Mouse (Mus musculus) CH12F3 (cell line): ENCODE measurements around the gene Higd1a.

Experiments used
- in situ Hi-C: fragments of 300-500 bp; cut with MboI; formaldehyde crosslinking; loops from 2 replicates; pipeline ENCODE4 v1.14.3; 2020; ENCODE audit warnings: low sequenced_read_pairs

Higd1a gene

GRCm38 (mm10) chr9:121807546-121807945, 50.6 kb downstream of the Higd1a start:
- in situ Hi-C loops = no loop called here

GRCm38 (mm10) chr9:121802747-121803146, 55.4 kb downstream of the Higd1a start:
- in situ Hi-C loops = no loop called here

DNA sequence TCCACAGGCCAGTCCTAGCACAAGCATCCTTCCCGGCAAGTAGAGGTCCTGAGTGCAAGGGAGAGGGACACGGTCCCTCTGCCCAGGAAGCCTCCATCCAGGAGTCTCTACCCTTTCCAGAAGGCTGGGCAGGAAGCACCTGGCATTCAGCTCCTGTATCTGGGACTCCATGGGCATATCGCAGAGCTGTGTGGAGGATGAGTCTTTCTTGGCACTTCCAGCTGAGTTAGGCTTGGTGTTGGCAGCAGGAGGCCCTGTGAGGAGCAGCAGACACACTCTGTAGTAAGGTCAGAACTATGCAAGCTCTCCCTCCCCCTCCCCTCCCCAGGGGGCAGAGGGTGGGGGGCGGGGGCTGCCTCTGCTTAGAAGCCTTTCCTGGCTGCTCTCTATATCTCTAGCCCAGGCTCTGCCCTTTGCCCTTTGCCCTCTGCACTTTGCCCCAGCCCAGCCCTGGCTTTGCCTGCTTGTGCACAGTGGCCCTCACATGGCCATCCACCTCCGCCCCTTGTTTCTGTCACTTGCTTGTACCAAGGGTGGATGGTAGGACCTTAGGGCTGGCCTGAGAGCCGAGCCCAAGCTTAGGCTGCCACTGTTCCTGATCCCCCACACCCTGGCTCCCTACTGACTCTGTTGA, 59.2 kb downstream of the Higd1a start:
- in situ Hi-C loops = no loop called here
